Mouse (Mus musculus): ENCODE data around the gene Ihh. TPM values are rescaled to one million over a fixed set of nuclear protein-coding genes. Genes with fewer than 3 reads are reported as not detected.
A peak's percentile ranks its signal among the peaks of the same experiment; 100 is the strongest.

Gene Ihh
- total and polyA plus RNA-seq, 3 experiments: not detected

DNA sequence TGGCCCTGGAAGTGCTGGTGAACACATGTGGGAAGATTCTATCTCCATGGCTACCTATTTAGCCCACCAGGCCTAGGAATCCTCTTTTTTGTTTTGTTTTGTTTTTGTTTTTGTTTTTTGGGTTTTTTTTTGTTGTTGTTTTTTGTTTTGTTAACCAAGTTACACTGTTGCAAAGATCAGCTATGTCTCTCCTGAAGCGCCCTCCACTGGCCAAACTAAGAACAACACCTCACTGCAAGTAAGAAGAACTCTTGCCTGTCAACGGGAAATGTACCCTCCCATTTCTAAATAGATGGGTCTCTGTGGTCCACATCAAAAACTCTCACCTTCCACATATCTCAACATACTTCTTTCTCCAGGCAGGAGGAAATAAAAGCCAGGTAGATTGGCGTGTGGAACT lies 49.8 kb downstream of the Ihh start:
- peaks cover 69% of the 10 kb centered on the region for H3K27me3 ChIP-seq (replicated peaks)
- in situ Hi-C loops (cut with MboI; ENCODE audit: low pct_ligation_motif_present, low pct_unique_long_range_greater_than_20kb, low sequenced_read_pairs): no loop called here
- H3K27ac ChIP-seq (ENCODE audit: insufficient read depth, low read depth): no peak overlapping the region
- no peaks in the 10 kb centered on the region for H3K79me2 ChIP-seq (replicated peaks; ENCODE audit: control insufficient read depth, extremely low read depth, insufficient read depth, poor library complexity, severe bottlenecking)
- no peak overlapping the region for H3K4me3 ChIP-seq (replicated peaks in 1 of 3; ENCODE audit: low read depth in 2 of 3, low read length in 2 of 3, poor library complexity in 1 of 3)
- H3K4me1 ChIP-seq (ENCODE audit: control insufficient read depth in 1 of 2, insufficient read depth in 2 of 2): peaks cover 29 to 51% of the 10 kb centered on the region in 2 experiments
- no peaks in the 10 kb centered on the region for H3K36me3 ChIP-seq (replicated peaks in 1 of 2; ENCODE audit: control insufficient read depth in 1 of 2, insufficient read depth in 1 of 2, low read length in 1 of 2)
- H3K4me2 ChIP-seq (ENCODE audit: insufficient read depth, low read depth, poor library complexity, severe bottlenecking): no peak overlapping the region
- no peak overlapping the region for H3K9ac ChIP-seq (ENCODE audit: insufficient read depth, low read depth)
- TF ChIP-seq E2F4 (IDR thresholded peaks at IDR 0.05; ENCODE audit: insufficient replicate concordance, low read depth, low read length) (no peak), RCOR1 (conservative IDR thresholded peaks at IDR 0.05; ENCODE audit: low read depth, low read length) (no peak), SMC3 (IDR thresholded peaks at IDR 0.05; ENCODE audit: low read depth, low read length) (peak; percentile 51), TBP (conservative IDR thresholded peaks at IDR 0.05; ENCODE audit: low read depth, low read length) (no peak), CTCF (conservative IDR thresholded peaks at IDR 0.05 in 1 of 2, IDR thresholded peaks at IDR 0.05 in 1 of 2; ENCODE audit: low read depth in 2 of 2, low read length in 2 of 2) (peak; percentile 73 to 82), RAD21 (IDR thresholded peaks at IDR 0.05; ENCODE audit: low read depth, low read length) (peak; percentile 39)
- no peaks in the 10 kb centered on the region for H3K9me3 ChIP-seq (replicated peaks; ENCODE audit: low read length)
- dilution Hi-C loops (cut with MboI; ENCODE audit: extremely low pct_ligation_motif_present, extremely low pct_unique_long_range_greater_than_20kb, low sequenced_read_pairs): no loop called here
- DNase-seq (ENCODE audit: extremely low read depth): peak; percentile 69

- no peak for DNase-seq (ENCODE audit: extremely low read depth)
- Histone ChIP-seq H3K9me3 (replicated peaks; ENCODE audit: low read length) (no peaks in the 10 kb centered on the region), H3K27me3 (replicated peaks) (peaks cover 64% of the 10 kb centered on the region), H3K79me2 (replicated peaks; ENCODE audit: control insufficient read depth, extremely low read depth, insufficient read depth, poor library complexity, severe bottlenecking) (no peaks in the 10 kb centered on the region), H3K9ac (ENCODE audit: insufficient read depth, low read depth) (no peak overlapping the region), H3K4me1 (ENCODE audit: control insufficient read depth in 1 of 2, insufficient read depth in 2 of 2) (peaks cover 35 to 61% of the 10 kb centered on the region in 2 experiments), H3K36me3 (replicated peaks in 1 of 2; ENCODE audit: control insufficient read depth in 1 of 2, insufficient read depth in 1 of 2, low read length in 1 of 2) (no peaks in the 10 kb centered on the region), H3K4me3 (replicated peaks in 1 of 3; ENCODE audit: low read depth in 2 of 3, low read length in 2 of 3, poor library complexity in 1 of 3) (peak overlapping the region in 1 of 3 experiments; percentile 9), H3K27ac (ENCODE audit: insufficient read depth, low read depth) (no peak overlapping the region), H3K4me2 (ENCODE audit: insufficient read depth, low read depth, poor library complexity, severe bottlenecking) (peak overlapping the region; percentile 22)
- in situ Hi-C loops (cut with MboI; ENCODE audit: low pct_ligation_motif_present, low pct_unique_long_range_greater_than_20kb, low sequenced_read_pairs) (no loop called here), dilution Hi-C loops (cut with MboI; ENCODE audit: extremely low pct_ligation_motif_present, extremely low pct_unique_long_range_greater_than_20kb, low sequenced_read_pairs) (no loop called here)
- TF ChIP-seq HCFC1 (IDR thresholded peaks at IDR 0.05; ENCODE audit: low read depth, low read length): no peak
- TF ChIP-seq ZNF384 (IDR thresholded peaks at IDR 0.05; ENCODE audit: low read depth, low read length): no peak
- no peak for TF ChIP-seq USF1 (IDR thresholded peaks at IDR 0.05; ENCODE audit: low read depth, low read length)
- TF ChIP-seq RAD21 (IDR thresholded peaks at IDR 0.05; ENCODE audit: low read depth, low read length): no peak
- no peak for TF ChIP-seq CHD2 (IDR thresholded peaks at IDR 0.05; ENCODE audit: low read length)
- TF ChIP-seq MAZ (IDR thresholded peaks at IDR 0.05; ENCODE audit: low read depth, low read length): no peak
- TF ChIP-seq GABPA (IDR thresholded peaks at IDR 0.05; ENCODE audit: insufficient replicate concordance, low read depth, low read length): no peak
- no peak for TF ChIP-seq NELFE (IDR thresholded peaks at IDR 0.05; ENCODE audit: low read depth, low read length)
- no peak for TF ChIP-seq JUN (IDR thresholded peaks at IDR 0.05; ENCODE audit: insufficient read depth, low read depth, low read length)
- no peak for TF ChIP-seq POLR2AphosphoS2 (IDR thresholded peaks at IDR 0.05; ENCODE audit: low read depth, low read length)
- no peak for TF ChIP-seq USF2 (conservative IDR thresholded peaks at IDR 0.05; ENCODE audit: low read depth, low read length)
These were observed 50.9 kb downstream of the Ihh start for GRCm38 (mm10) chr1:74900341-74901285.
